In genomic region chr19:17396802-17397201, GRCm38 (mm10) we compare ENCODE assay signal across 20 mouse cellular contexts. TPM values are rescaled to one million over a fixed set of nuclear protein-coding genes. Genes with fewer than 3 reads are reported as not detected.
DNase-seq lines count a peak whose midpoint lies in the region; ATAC-seq and TF ChIP-seq lines count a peak whose summit lies in the region.
"Had no signal": no experiment of that assay in that cellular context is flagged by ENCODE, and none has a peak within 500 bp of the region (broad histone marks: within the 10 kb centered on the region; RNA-seq: fewer than 3 reads in every experiment).

No protein-coding gene starts in this region.

- H3K9ac ChIP-seq in intestine, postnatal 0 days (ENCODE audit: low read depth, low read length), result no peak overlapping the region
- H3K9ac ChIP-seq in intestine, embryonic 16.5 days (ENCODE audit: low read depth, low read length), result no peak overlapping the region
- H3K9ac ChIP-seq in heart, embryonic 13.5 days, result no peak overlapping the region
- H3K9ac ChIP-seq: embryonic facial prominence, embryonic 15.5 days; hindbrain, embryonic 15.5 days; intestine, embryonic 15.5 days; limb, embryonic 12.5 days; liver, embryonic 15.5 days had no signal

- H3K36me3 ChIP-seq in intestine, postnatal 0 days (ENCODE audit: control insufficient read depth, insufficient read depth), result peaks cover 27% of the 10 kb centered on the region
- no peaks in the 10 kb centered on the region for H3K36me3 ChIP-seq in intestine, embryonic 16.5 days (ENCODE audit: control insufficient read depth, insufficient read depth, low read length)
- peaks cover 43% of the 10 kb centered on the region for H3K36me3 ChIP-seq in heart, embryonic 13.5 days
- H3K36me3 ChIP-seq in splenic B cell, adult 2 months (ENCODE audit: control insufficient read depth, insufficient read depth, low read length, poor library complexity, severe bottlenecking), result peaks cover 10% of the 10 kb centered on the region

- no peak overlapping the region for H3K4me3 ChIP-seq in intestine, postnatal 0 days (ENCODE audit: low read depth, low read length)
- H3K4me3 ChIP-seq in intestine, embryonic 16.5 days (ENCODE audit: low read length), result no peak overlapping the region
- H3K4me3 ChIP-seq in heart, embryonic 13.5 days, result no peak overlapping the region
- H3K4me3 ChIP-seq: embryonic facial prominence, embryonic 15.5 days; hindbrain, embryonic 15.5 days; intestine, embryonic 15.5 days; limb, embryonic 12.5 days; liver, embryonic 15.5 days had no signal

- WGBS in intestine, postnatal 0 days, result 74% methylated on average over 4 of the region's 4 CpGs
- 87% methylated on average over 4 of the region's 4 CpGs for WGBS in intestine, embryonic 16.5 days
- WGBS in heart, embryonic 13.5 days, result 57% methylated on average over 4 of the region's 4 CpGs

- TF ChIP-seq CTCF in intestine, postnatal 0 days (IDR thresholded peaks at IDR 0.05; ENCODE audit: low read depth), result no peak

- ATAC-seq in intestine, postnatal 0 days, result no peak
- no peak for ATAC-seq in intestine, embryonic 16.5 days
- no peak for ATAC-seq in heart, embryonic 13.5 days (ENCODE audit: extremely low read depth, insufficient number of reproducible peaks, low FRiP score, low TSS enrichment)
- ATAC-seq: CD4-positive, CD25-positive, alpha-beta regulatory T cell, adult 4 months; intestine, embryonic 15.5 days had no signal

- H3K4me1 ChIP-seq in intestine, postnatal 0 days (replicated peaks; ENCODE audit: control insufficient read depth, insufficient read depth, low read length), result peaks cover 4% of the 10 kb centered on the region; the same call in 1 of the 2 replicates
- peaks cover 6% of the 10 kb centered on the region; the same call in 1 of the 2 replicates for H3K4me1 ChIP-seq in intestine, embryonic 16.5 days (ENCODE audit: control insufficient read depth, insufficient read depth, low read length)
- peaks cover 17% of the 10 kb centered on the region for H3K4me1 ChIP-seq in heart, embryonic 13.5 days

- H3K27me3 ChIP-seq in intestine, postnatal 0 days (replicated peaks; ENCODE audit: control insufficient read depth, insufficient read depth, low read length), result no peaks in the 10 kb centered on the region
- no peaks in the 10 kb centered on the region for H3K27me3 ChIP-seq in intestine, embryonic 16.5 days (replicated peaks; ENCODE audit: control insufficient read depth, insufficient read depth, low read length)
- peaks cover 14% of the 10 kb centered on the region; the same call in 1 of the 2 replicates for H3K27me3 ChIP-seq in heart, embryonic 13.5 days (replicated peaks)
- H3K27me3 ChIP-seq in splenic B cell, adult 2 months (ENCODE audit: control insufficient read depth, insufficient read depth, low read length, poor library complexity, severe bottlenecking), result no peaks in the 10 kb centered on the region
- H3K27me3 ChIP-seq: embryonic facial prominence, embryonic 15.5 days; intestine, embryonic 15.5 days; limb, embryonic 12.5 days had no signal

- no peaks in the 10 kb centered on the region for H3K9me3 ChIP-seq in intestine, postnatal 0 days (ENCODE audit: control insufficient read depth)
- no peaks in the 10 kb centered on the region for H3K9me3 ChIP-seq in intestine, embryonic 16.5 days (ENCODE audit: control insufficient read depth, low read length)
- H3K9me3 ChIP-seq in heart, embryonic 13.5 days, result no peaks in the 10 kb centered on the region
- H3K9me3 ChIP-seq: embryonic facial prominence, embryonic 15.5 days; hindbrain, embryonic 15.5 days; intestine, embryonic 15.5 days; limb, embryonic 12.5 days; liver, embryonic 15.5 days had no signal

- no peak overlapping the region; the same call in 1 of the 2 replicates for H3K27ac ChIP-seq in intestine, postnatal 0 days (ENCODE audit: low read depth, low read length)
- H3K27ac ChIP-seq in intestine, embryonic 16.5 days (ENCODE audit: low read length), result no peak overlapping the region
- peak overlapping the region; percentile 43 for H3K27ac ChIP-seq in heart, embryonic 13.5 days (replicated peaks)
- H3K27ac ChIP-seq: embryonic facial prominence, embryonic 15.5 days; hindbrain, embryonic 15.5 days; intestine, embryonic 15.5 days; kidney, postnatal 0 days; limb, embryonic 12.5 days; liver, embryonic 15.5 days had no signal

- peak; percentile 38 to 46 for DNase-seq in spleen, postnatal 36 days (ENCODE audit: low spot score in 2 of 2)
- DNase-seq in spleen, postnatal 14 days (ENCODE audit: low spot score in 2 of 2), result no peak
- peak; percentile 39 for DNase-seq in splenic B cell, adult 2 months (ENCODE audit: low read depth, low spot score)
- no peak for DNase-seq in thymus, postnatal 14 days
- no peak for DNase-seq in cerebellum, adult 11-12 months
- DNase-seq: adrenal gland, postnatal 14 days; cerebellum, postnatal 14 days; embryo, embryonic 11 days; retina, postnatal 1 day had no signal

- H3K4me2 ChIP-seq in intestine, postnatal 0 days (replicated peaks; ENCODE audit: low read depth), result peak overlapping the region; percentile 71; the same call in 1 of the 2 replicates
- H3K4me2 ChIP-seq in intestine, embryonic 16.5 days (ENCODE audit: low read depth, low read length), result no peak overlapping the region
- H3K4me2 ChIP-seq in heart, embryonic 13.5 days, result peak overlapping the region; percentile 25; the same call in 1 of the 2 replicates
- H3K4me2 ChIP-seq: embryonic facial prominence, embryonic 15.5 days; hindbrain, embryonic 15.5 days; intestine, embryonic 15.5 days; limb, embryonic 12.5 days; liver, embryonic 15.5 days; midbrain, embryonic 11.5 days had no signal

RNA-seq across cellular contexts. Expression of gene Rfk, which starts 3.0 kb away (rescaled TPM):
- polyA plus RNA-seq in intestine, postnatal 0 days (2015; fragmentation: Nextera tagmentation; extraction: Ambion mirVana), result 484 and 527 TPM in 2 replicates
- 118 and 135 TPM in 2 replicates for polyA plus RNA-seq in intestine, embryonic 16.5 days (2015; fragmentation: Nextera tagmentation; extraction: Ambion mirVana)
- 70.3 and 70.6 TPM in 2 replicates for polyA plus RNA-seq in heart, embryonic 13.5 days (2015; fragmentation: Nextera tagmentation; extraction: Ambion mirVana)

RNA-seq across cellular contexts. Expression of gene Gcnt1, which starts 24.2 kb away (rescaled TPM):
- polyA plus RNA-seq in intestine, postnatal 0 days (2015; fragmentation: Nextera tagmentation; extraction: Ambion mirVana), result 1.1 and 1.4 TPM in 2 replicates
- polyA plus RNA-seq in intestine, embryonic 16.5 days (2015; fragmentation: Nextera tagmentation; extraction: Ambion mirVana), result 3.5 and 3.8 TPM in 2 replicates
- 6.9 and 7.4 TPM in 2 replicates for polyA plus RNA-seq in heart, embryonic 13.5 days (2015; fragmentation: Nextera tagmentation; extraction: Ambion mirVana)

Comparison
In these comparisons a context has a peak if more than half of its experiments do, and no peak if none do; other contexts are left out.
1. DNase-seq: peak in spleen, postnatal 36 days (2 of 2) and splenic B cell, adult 2 months (single experiment); none in spleen, postnatal 14 days (0 of 2), thymus, postnatal 14 days (single experiment) and cerebellum, adult 11-12 months (single experiment).